Mouse (Mus musculus): ENCODE results near the gene Rsph3a. TPM values are rescaled to one million over a fixed set of nuclear protein-coding genes. Genes with fewer than 3 reads are reported as not detected.
"Not testable (repeated sequence)": the region's sequence is repeated elsewhere in the genome, so short reads cannot be mapped to it uniquely, and the experiment has no call there.

The Rsph3a gene
- polyA plus RNA-seq, 1 experiment from 2014 or later, result 52.0 TPM

- Histone ChIP-seq H3K36me3 (no peaks in the 10 kb centered on the region), H3K4me2 (no peak overlapping the region), H3K9me3 (no peaks in the 10 kb centered on the region), H3K27ac (0 out of 2 replicates have a peak overlapping the region, but pooled peaks have one; percentile 17), H3K9ac (replicated peaks) (no peak overlapping the region), H3K4me1 (replicated peaks) (peaks cover 6% of the 10 kb centered on the region), H3K4me3 (replicated peaks) (no peak overlapping the region), H3K27me3 (no peaks in the 10 kb centered on the region)
- WGBS, result 79% methylated on average over 13 of the region's 13 CpGs
- no peak for ATAC-seq (ENCODE audit: insufficient number of reproducible peaks, insufficient read depth, low FRiP score, low TSS enrichment, low read depth)
Observed at GRCm38 (mm10) chr17:7931096-7931990, 14.1 kb upstream of the Rsph3a start.

- not testable (repeated sequence) for H3K27me3 ChIP-seq; H3K4me3 ChIP-seq (replicated peaks); ATAC-seq (ENCODE audit: insufficient number of reproducible peaks, insufficient read depth, low FRiP score, low TSS enrichment, low read depth); H3K9ac ChIP-seq (replicated peaks); H3K4me1 ChIP-seq (replicated peaks); H3K36me3 ChIP-seq; H3K9me3 ChIP-seq; H3K4me2 ChIP-seq; H3K27ac ChIP-seq
- WGBS, result 81% methylated on average over 7 of the region's 8 CpGs
Observed at GRCm38 (mm10) chr17:7932121-7932520, 13.3 kb upstream of the Rsph3a start.

- Histone ChIP-seq H3K36me3 (no peaks in the 10 kb centered on the region), H3K4me1 (replicated peaks) (no peaks in the 10 kb centered on the region), H3K9ac (replicated peaks) (no peak overlapping the region), H3K4me3 (replicated peaks) (no peak overlapping the region), H3K27ac (no peak overlapping the region), H3K9me3 (no peaks in the 10 kb centered on the region), H3K4me2 (no peak overlapping the region), H3K27me3 (no peaks in the 10 kb centered on the region)
- ATAC-seq (ENCODE audit: insufficient number of reproducible peaks, insufficient read depth, low FRiP score, low TSS enrichment, low read depth), result no peak
- 62% methylated on average over 8 of the region's 8 CpGs for WGBS
Observed at GRCm38 (mm10) chr17:7939640-7940039, 5.8 kb upstream of the Rsph3a start.

GRCm38 (mm10) chr17:7946053-7946627 lies 726 bp downstream of the Rsph3a start:
- H3K9me3 ChIP-seq; H3K36me3 ChIP-seq; H3K27me3 ChIP-seq; H3K4me1 ChIP-seq (replicated peaks): not testable (repeated sequence)
- Histone ChIP-seq H3K9ac (replicated peaks) (peak overlapping the region; percentile 48; the same call in 1 of the 2 replicates), H3K4me2 (peak overlapping the region; percentile 61), H3K27ac (peak overlapping the region; percentile 17; the same call in 1 of the 2 replicates), H3K4me3 (replicated peaks) (peak overlapping the region; percentile 54)
- 2% methylated on average over 19 of the region's 27 CpGs for WGBS
- peak; percentile 39 for ATAC-seq (ENCODE audit: insufficient number of reproducible peaks, insufficient read depth, low FRiP score, low TSS enrichment, low read depth)

- H3K36me3 ChIP-seq; ATAC-seq (ENCODE audit: insufficient number of reproducible peaks, insufficient read depth, low FRiP score, low TSS enrichment, low read depth); H3K9me3 ChIP-seq; H3K4me1 ChIP-seq (replicated peaks); H3K4me2 ChIP-seq; H3K4me3 ChIP-seq (replicated peaks); H3K9ac ChIP-seq (replicated peaks); H3K27ac ChIP-seq; H3K27me3 ChIP-seq: not testable (repeated sequence)
- WGBS, result no CpG with 5 or more reads among the region's 4 CpGs
Observed at GRCm38 (mm10) chr17:7951333-7951732, 5.9 kb downstream of the Rsph3a start.

- not testable (repeated sequence) for H3K4me1 ChIP-seq (replicated peaks); H3K4me3 ChIP-seq (replicated peaks); H3K27me3 ChIP-seq; H3K9ac ChIP-seq (replicated peaks); H3K9me3 ChIP-seq; H3K27ac ChIP-seq; H3K4me2 ChIP-seq; H3K36me3 ChIP-seq; ATAC-seq (ENCODE audit: insufficient number of reproducible peaks, insufficient read depth, low FRiP score, low TSS enrichment, low read depth)
- 94% methylated on average over 9 of the region's 9 CpGs for WGBS
Observed at GRCm38 (mm10) chr17:7957242-7957641, 11.8 kb downstream of the Rsph3a start.

- H3K9me3 ChIP-seq; H3K36me3 ChIP-seq; H3K4me1 ChIP-seq (replicated peaks); H3K27me3 ChIP-seq; H3K27ac ChIP-seq; H3K4me3 ChIP-seq (replicated peaks); H3K9ac ChIP-seq (replicated peaks); H3K4me2 ChIP-seq; ATAC-seq (ENCODE audit: insufficient number of reproducible peaks, insufficient read depth, low FRiP score, low TSS enrichment, low read depth): not testable (repeated sequence)
- 90% methylated on average over 4 of the region's 4 CpGs for WGBS
Observed at GRCm38 (mm10) chr17:7963333-7963732, 17.9 kb downstream of the Rsph3a start.

GRCm38 (mm10) chr17:7964398-7964797 lies 19.0 kb downstream of the Rsph3a start:
- not testable (repeated sequence) for H3K4me3 ChIP-seq (replicated peaks); H3K27me3 ChIP-seq; H3K9me3 ChIP-seq; H3K36me3 ChIP-seq; H3K9ac ChIP-seq (replicated peaks); H3K27ac ChIP-seq; ATAC-seq (ENCODE audit: insufficient number of reproducible peaks, insufficient read depth, low FRiP score, low TSS enrichment, low read depth); H3K4me1 ChIP-seq (replicated peaks); H3K4me2 ChIP-seq
- WGBS, result 78% methylated on average over 2 of the region's 2 CpGs

- not testable (repeated sequence) for H3K4me1 ChIP-seq (replicated peaks); H3K4me3 ChIP-seq (replicated peaks); ATAC-seq (ENCODE audit: insufficient number of reproducible peaks, insufficient read depth, low FRiP score, low TSS enrichment, low read depth); H3K9me3 ChIP-seq; H3K9ac ChIP-seq (replicated peaks); H3K4me2 ChIP-seq; H3K27ac ChIP-seq; H3K27me3 ChIP-seq; H3K36me3 ChIP-seq
- 84% methylated on average over 3 of the region's 5 CpGs for WGBS
Observed at GRCm38 (mm10) chr17:7968490-7968889, 23.1 kb downstream of the Rsph3a start.

- not testable (repeated sequence) for ATAC-seq (ENCODE audit: insufficient number of reproducible peaks, insufficient read depth, low FRiP score, low TSS enrichment, low read depth); H3K4me1 ChIP-seq (replicated peaks); H3K9me3 ChIP-seq; H3K27ac ChIP-seq; H3K27me3 ChIP-seq; H3K9ac ChIP-seq (replicated peaks); H3K4me3 ChIP-seq (replicated peaks); H3K4me2 ChIP-seq; H3K36me3 ChIP-seq
- 50% methylated on average over 2 of the region's 6 CpGs for WGBS
Observed at GRCm38 (mm10) chr17:7969782-7970181, 24.4 kb downstream of the Rsph3a start.

GRCm38 (mm10) chr17:7983484-7983883 lies 38.1 kb downstream of the Rsph3a start:
- not testable (repeated sequence) for H3K9ac ChIP-seq (replicated peaks); H3K4me2 ChIP-seq; H3K27me3 ChIP-seq; H3K36me3 ChIP-seq; ATAC-seq (ENCODE audit: insufficient number of reproducible peaks, insufficient read depth, low FRiP score, low TSS enrichment, low read depth); H3K4me1 ChIP-seq (replicated peaks); H3K9me3 ChIP-seq; H3K4me3 ChIP-seq (replicated peaks); H3K27ac ChIP-seq
- WGBS, result 89% methylated on average over 1 of the region's 2 CpGs

Measured in limb, embryonic 12.5 days (tissue).